Mouse (Mus musculus) heart, postnatal 25 days (tissue): ENCODE data around the gene Dhx8. TPM values are rescaled to one million over a fixed set of nuclear protein-coding genes. Genes with fewer than 3 reads are reported as not detected.

Experiments used
- DNase-seq: peaks from one replicate; pipeline ENCODE4 v3.0.0; 2022; ENCODE audit warnings: low spot score
- intact Hi-C: fragments of 180-260 bp; cut with DNase I; formaldehyde crosslinking; loops from one replicate; pipeline ENCODE4 v1.15.1; 2025
- total RNA-seq, 2 experiments: library from RNA; stranded (reverse); gene quantifications; 2 replicates each; pipeline ENCODE4 v1.2.3; 2021

Dhx8 gene
- total RNA-seq: 10 to 100 TPM; 14.2 to 16.4 TPM

- peak; percentile 96 for DNase-seq
- intact Hi-C loops: loop anchor here (1.0 to 10.0 kb wide), 2 partner anchors 73 to 278 kb away; no protein-coding TSS in a partner anchor
Measured at GRCm38 (mm10) chr11:101732518-101733440, at the start of gene Dhx8. Gene Dhx8 (plus strand): TSS chr11:101732919.

GRCm38 (mm10) chr11:101687351-101688301 lies 45.1 kb upstream of the Dhx8 start:
- intact Hi-C loops: no loop called here
- DNase-seq: peak; percentile 70

- intact Hi-C loops: no loop called here
- DNase-seq: no peak
Measured at GRCm38 (mm10) chr11:101689701-101690113, 43.0 kb upstream of the Dhx8 start.

GRCm38 (mm10) chr11:101690326-101690725 lies 42.4 kb upstream of the Dhx8 start:
- intact Hi-C loops: no loop called here
- DNase-seq: no peak

- DNase-seq: no peak
- intact Hi-C loops: loop anchor here (5.0 kb wide), 1 partner anchor 34 kb away; no protein-coding TSS in a partner anchor
Measured at GRCm38 (mm10) chr11:101695906-101696661, 36.6 kb upstream of the Dhx8 start.

- intact Hi-C loops: loop anchor here (5.0 kb wide), 1 partner anchor 35 kb away; no protein-coding TSS in a partner anchor
Measured at GRCm38 (mm10) chr11:101697156-101697861, 35.4 kb upstream of the Dhx8 start.

GRCm38 (mm10) chr11:101698114-101698513 lies 34.6 kb upstream of the Dhx8 start:
- intact Hi-C loops: loop anchor here (5.0 kb wide), 1 partner anchor 36 kb away; no protein-coding TSS in a partner anchor
- no peak for DNase-seq

More at GRCm38 (mm10) chr11:101697156-101697861, 35.4 kb upstream of the Dhx8 start:
- no peak for DNase-seq

GRCm38 (mm10) chr11:101699556-101699955 lies 33.2 kb upstream of the Dhx8 start:
- DNase-seq: no peak
- intact Hi-C loops: loop anchor here (5.0 kb wide), 1 partner anchor 37 kb away; no protein-coding TSS in a partner anchor

- no peak for DNase-seq
- intact Hi-C loops: loop anchor here (5.0 kb wide), 1 partner anchor 38 kb away; no protein-coding TSS in a partner anchor
Measured at GRCm38 (mm10) chr11:101699991-101700390, 32.7 kb upstream of the Dhx8 start.

GRCm38 (mm10) chr11:101700446-101700845 lies 32.3 kb upstream of the Dhx8 start:
- DNase-seq: peak; percentile 21
- intact Hi-C loops: no loop called here

- no peak for DNase-seq
- intact Hi-C loops: no loop called here
Measured at GRCm38 (mm10) chr11:101704081-101704480, 28.6 kb upstream of the Dhx8 start.

GRCm38 (mm10) chr11:101706764-101707448 lies 25.8 kb upstream of the Dhx8 start:
- intact Hi-C loops: no loop called here
- DNase-seq: no peak

GRCm38 (mm10) chr11:101708482-101708881 lies 24.2 kb upstream of the Dhx8 start:
- DNase-seq: no peak
- intact Hi-C loops: no loop called here

- no peak for DNase-seq
- intact Hi-C loops: no loop called here
Measured at GRCm38 (mm10) chr11:101712811-101713210, 19.9 kb upstream of the Dhx8 start.

- no peak for DNase-seq
- intact Hi-C loops: no loop called here
Measured at GRCm38 (mm10) chr11:101714012-101714411, 18.7 kb upstream of the Dhx8 start.

- intact Hi-C loops: no loop called here
- DNase-seq: no peak
Measured at GRCm38 (mm10) chr11:101718324-101718723, 14.4 kb upstream of the Dhx8 start.

- intact Hi-C loops: no loop called here
- DNase-seq: no peak
Measured at GRCm38 (mm10) chr11:101719986-101720520, 12.7 kb upstream of the Dhx8 start.

- no peak for DNase-seq
- intact Hi-C loops: no loop called here
Measured at GRCm38 (mm10) chr11:101725043-101725442, 7.7 kb upstream of the Dhx8 start.
